Mouse (Mus musculus) spleen, adult 2 months (tissue): ENCODE measurements around the gene Grin2c.

Experiments used
- CTCF ChIP-seq: fragments of 200-500 bp; IDR thresholded peaks from 2 replicates; pipeline ENCODE4 v1.5.1; 2011; ENCODE audit warnings: mild to moderate bottlenecking, inconsistent platforms; ENCODE audit not compliant: insufficient read depth, insufficient read length, insufficient replicate concordance; ENCODE audit errors: extremely low read depth
- POLR2A ChIP-seq: fragments of 200-500 bp; IDR thresholded peaks from 2 replicates; pipeline ENCODE4 v1.6.1; 2011; ENCODE audit warnings: low read depth, low read length, inconsistent platforms

GRCm38 (mm10) chr11:115223877-115224276 lies 43.2 kb downstream of the Grin2c start:
- TF ChIP-seq POLR2A: no peak
- TF ChIP-seq CTCF: no peak
